Mouse (Mus musculus) embryonic stem cell, embryonic (primary cell): ENCODE data around the gene Spag9.

Experiments
- CTCF ChIA-PET, 4 experiments: fragments of 300-600 bp in 2 of 4; fragments of 350-600 bp in 2 of 4; sonication (Branson Sonifier 250); formaldehyde crosslinking; loops; one replicate each; lab custom pipeline; 2022; ENCODE audit warnings: inconsistent platforms in 2 of 4; lab: Charles Lee
- POLR2A ChIA-PET, 4 experiments: fragments of 300-600 bp in 2 of 4; fragments of 350-600 bp in 2 of 4; sonication (Branson Sonifier 250); formaldehyde crosslinking; loops; one replicate each; lab custom pipeline; 2022; ENCODE audit warnings: antibody characterized with exemption in 4 of 4, inconsistent platforms in 1 of 4; lab: Charles Lee

Gene Spag9

DNA sequence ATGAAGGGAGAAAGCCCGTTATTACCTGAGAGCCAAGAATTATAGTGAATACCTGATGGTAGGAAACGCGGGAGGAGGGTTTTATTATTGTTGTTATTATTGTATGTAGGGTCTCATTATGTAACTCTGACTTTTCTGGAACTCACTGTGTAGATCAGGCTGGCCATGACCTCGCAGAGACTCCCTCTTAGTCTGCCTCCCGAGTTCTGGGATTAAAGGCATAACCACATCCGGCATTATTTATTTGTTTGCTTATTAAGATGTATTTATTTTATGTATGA lies 27.1 kb upstream of the Spag9 start:
- ChIA-PET POLR2A (interaction anchor here in 3 of 4 experiments (0.6 to 13.5 kb wide), 36 partner anchors 9 to 612 kb away, joined by 3 to 166 read pairs (median 6); partner anchors contain the start of genes Nme2 (in 3 of the 3), Tob1 (in 3 of the 3), Spag9 (in 2 of the 3) and Ankrd40 (in 1 of the 3)), CTCF (interaction anchor here in 3 of 4 experiments (0.6 to 1.9 kb wide), 20 partner anchors 10 to 553 kb away, joined by 3 to 9 read pairs (median 3); partner anchors contain the start of genes Mycbpap (in 1 of the 3) and Nme2 (in 1 of the 3))

DNA sequence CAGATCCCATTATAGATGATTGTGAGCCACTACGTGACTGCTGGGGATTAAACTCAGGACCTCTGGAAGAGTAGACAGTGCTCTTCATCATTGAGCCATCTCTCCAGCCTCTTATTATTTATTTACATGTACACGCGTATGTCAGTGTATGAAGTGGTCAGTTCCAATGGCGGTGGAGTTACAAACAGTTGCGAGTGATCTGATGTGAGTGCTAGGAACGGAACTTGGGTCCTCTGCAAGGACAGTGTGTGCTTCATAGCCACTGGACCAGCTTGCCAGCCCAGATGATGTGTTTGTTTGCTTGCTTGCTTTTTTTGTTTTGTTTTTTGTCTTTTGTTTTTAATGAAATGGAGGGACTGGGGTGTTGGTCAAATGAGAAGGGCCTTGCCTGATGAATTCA lies 26.7 kb upstream of the Spag9 start:
- ChIA-PET CTCF (interaction anchor here in 2 of 4 experiments (0.7 to 1.8 kb wide), 5 partner anchors 13 to 162 kb away, joined by 3 to 8 read pairs (median 3); partner anchors contain the start of gene Nme2 (in 1 of the 2)), POLR2A (interaction anchor here in 3 of 4 experiments (0.6 to 13.5 kb wide), 25 partner anchors 8 to 242 kb away, joined by 3 to 166 read pairs (median 5); partner anchors contain the start of genes Nme2 (in 3 of the 3), Tob1 (in 2 of the 3), Spag9 (in 1 of the 3) and Utp18 (in 1 of the 3))

DNA sequence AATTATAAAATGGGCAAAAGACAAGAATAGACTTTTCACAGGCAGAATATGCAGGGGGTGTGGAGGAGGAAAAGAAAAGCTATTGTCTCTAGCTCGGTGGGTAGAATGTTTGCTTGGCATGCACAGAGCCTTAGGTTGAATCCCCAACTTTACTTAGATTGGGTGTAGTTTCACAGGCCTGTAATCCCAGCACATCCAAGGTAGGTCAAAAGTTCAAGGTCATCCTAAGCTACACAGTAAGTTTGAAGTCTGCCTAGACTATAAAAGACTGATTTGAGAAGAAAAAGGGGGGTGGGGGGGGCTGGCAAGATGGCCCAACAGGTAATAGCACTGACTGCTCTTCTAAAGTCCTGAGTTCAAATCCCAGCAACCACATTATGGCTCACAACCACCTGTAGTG lies 26.1 kb upstream of the Spag9 start:
- ChIA-PET POLR2A (interaction anchor here in 3 of 4 experiments (0.6 to 13.5 kb wide), 31 partner anchors 8 to 431 kb away, joined by 3 to 166 read pairs (median 4); partner anchors contain the start of genes Nme2 (in 2 of the 3), Spag9 (in 1 of the 3), Tob1 (in 1 of the 3) and Utp18 (in 1 of the 3)), CTCF (interaction anchor here (0.5 to 1.1 kb wide), 7 partner anchors 9 to 1017 kb away, joined by 3 to 7 read pairs (median 5); no protein-coding TSS in a partner anchor)

DNA sequence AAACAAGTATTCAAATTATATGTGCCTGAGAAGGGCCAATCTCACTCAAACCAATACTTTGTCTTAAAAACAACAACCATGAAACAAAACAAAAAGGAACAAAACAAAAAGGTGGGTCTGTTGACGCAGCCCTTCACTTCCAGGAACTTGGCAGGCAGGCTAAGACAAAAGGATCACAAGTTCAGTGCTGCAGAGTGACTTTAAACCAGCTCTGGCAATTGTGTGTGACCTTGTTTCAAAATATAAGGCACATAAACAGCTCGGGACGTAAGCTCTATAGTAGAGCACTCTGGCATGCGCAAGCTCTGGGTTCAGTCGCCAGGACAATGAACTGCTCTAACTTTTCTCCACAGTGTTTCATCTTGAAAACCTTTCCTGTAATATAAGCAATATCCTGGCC lies 22.9 kb upstream of the Spag9 start:
- ChIA-PET CTCF (no interaction called here), POLR2A (interaction anchor here in 3 of 4 experiments (0.5 to 4.6 kb wide), 26 partner anchors 8 to 356 kb away, joined by 3 to 31 read pairs (median 4); partner anchors contain the start of genes Tob1 (in 3 of the 3), Ankrd40 (in 1 of the 3), Nme2 (in 1 of the 3) and Spag9 (in 1 of the 3))

DNA sequence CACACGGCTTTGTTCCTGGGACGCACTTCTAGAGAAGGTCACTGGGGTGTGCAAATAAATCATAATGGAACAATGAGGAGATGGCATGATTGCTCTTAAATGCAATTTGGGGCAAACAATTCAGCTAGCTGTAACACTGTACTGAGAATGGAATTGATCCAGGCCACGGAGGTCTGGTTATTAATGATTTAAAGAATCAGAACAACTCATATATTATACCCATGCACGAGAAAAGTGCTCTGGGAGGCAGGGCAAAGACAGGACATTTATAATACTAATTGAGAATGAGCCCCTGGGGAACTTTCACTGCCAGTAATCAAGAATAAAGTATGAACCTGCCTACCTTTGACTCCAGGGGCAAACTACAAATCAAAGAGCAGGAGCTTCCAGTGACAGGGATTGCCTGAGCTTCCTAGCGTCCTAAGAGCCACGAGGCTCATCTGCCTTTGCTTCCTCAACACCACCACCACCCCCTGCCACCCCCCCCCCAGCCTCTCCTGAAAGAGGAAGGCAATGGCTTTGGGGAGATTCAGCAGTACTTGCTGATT lies 16.3 kb upstream of the Spag9 start:
- ChIA-PET POLR2A (interaction anchor here in 1 of 4 experiments (1.8 kb wide), 1 partner anchor 12 kb away, joined by 5 read pairs; the partner anchor contains the start of genes Gm20390 and Nme1), CTCF (interaction anchor here in 2 of 4 experiments (0.6 to 1.0 kb wide), 2 partner anchors 10 to 11 kb away, joined by 3 to 6 read pairs; partner anchors contain the start of genes Gm20390 (in 1 of the 2) and Nme1 (in 1 of the 2))

DNA sequence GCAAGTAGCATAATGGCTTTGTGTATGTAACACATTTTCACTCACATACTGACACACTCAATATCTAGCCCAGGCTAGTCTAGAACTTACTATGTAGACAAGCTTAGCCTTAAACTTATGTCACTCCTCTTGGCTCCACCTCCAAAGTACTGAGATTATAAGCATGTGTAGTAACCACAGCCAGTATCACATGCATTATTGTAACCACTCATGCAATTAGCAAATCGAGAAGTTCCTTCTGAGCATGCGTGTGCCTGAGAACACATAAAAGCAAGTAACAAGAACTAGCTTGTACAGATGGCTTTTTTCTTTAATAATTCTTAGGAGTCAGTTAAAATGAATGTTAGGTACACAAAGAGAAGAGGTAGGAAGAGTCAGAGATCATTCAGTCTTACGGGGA lies 11.3 kb upstream of the Spag9 start:
- ChIA-PET CTCF (no interaction called here), POLR2A (interaction anchor here in 2 of 4 experiments (0.7 to 5.2 kb wide), 6 partner anchors 10 to 105 kb away, joined by 3 to 31 read pairs (median 8); partner anchors contain the start of genes Gm20390 (in 1 of the 2), Nme1 (in 1 of the 2) and Spag9 (in 1 of the 2))

DNA sequence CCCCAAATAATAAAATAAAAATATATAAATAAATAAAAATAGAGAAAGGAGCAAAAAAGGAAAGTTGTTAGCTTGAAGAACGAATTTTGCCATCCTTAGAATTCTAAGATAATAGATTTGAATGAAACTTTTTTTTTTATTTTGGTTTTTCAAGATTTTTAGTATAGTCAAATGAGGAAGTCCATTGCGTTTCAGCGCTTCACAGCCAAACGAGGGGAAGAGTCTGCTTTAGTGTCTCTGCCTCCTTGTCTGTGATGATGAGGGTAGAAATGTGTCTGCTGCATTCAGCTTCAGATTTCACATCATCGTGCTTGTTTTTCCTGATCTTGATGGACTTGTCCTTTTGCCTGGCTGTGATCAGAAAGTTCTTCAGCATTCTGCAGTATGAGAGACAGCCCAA lies 10.6 kb upstream of the Spag9 start:
- POLR2A ChIA-PET, result interaction anchor here in 3 of 4 experiments (0.6 to 5.2 kb wide), 8 partner anchors 10 to 260 kb away, joined by 3 to 31 read pairs (median 4); partner anchors contain the start of genes Gm20390 (in 1 of the 3), Nme1 (in 1 of the 3) and Spag9 (in 1 of the 3)
- CTCF ChIA-PET, result interaction anchor here in 1 of 4 experiments (0.6 kb wide), 1 partner anchor 23 kb away, joined by 3 read pairs; no protein-coding TSS in a partner anchor

DNA sequence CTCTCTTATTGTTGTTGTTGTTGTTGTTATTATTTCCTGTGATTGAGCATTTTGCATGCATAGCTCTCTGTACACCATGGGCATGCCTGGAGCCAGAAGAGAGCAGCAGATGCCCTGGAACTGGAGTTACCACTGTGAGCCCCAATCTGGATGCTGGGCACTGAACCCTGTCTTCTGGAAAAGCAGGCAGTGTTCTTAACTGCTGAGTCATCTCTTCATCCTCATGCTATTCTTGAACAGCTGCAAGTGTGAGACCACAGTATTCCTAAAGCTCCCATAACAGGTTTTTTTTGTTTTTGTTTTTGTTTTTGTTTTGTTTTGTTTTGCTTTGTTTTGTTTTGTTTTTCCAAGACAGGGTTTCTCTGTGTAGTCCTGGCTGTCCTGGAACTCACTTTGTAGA lies 9.6 kb upstream of the Spag9 start:
- ChIA-PET POLR2A (interaction anchor here in 3 of 4 experiments (0.5 to 5.2 kb wide), 12 partner anchors 9 to 363 kb away, joined by 3 to 31 read pairs (median 6); partner anchors contain the start of genes Gm20390 (in 2 of the 3), Nme1 (in 2 of the 3) and Spag9 (in 1 of the 3)), CTCF (interaction anchor here in 3 of 4 experiments (0.6 to 1.2 kb wide), 3 partner anchors 17 to 367 kb away, joined by 3 to 4 read pairs (median 3); no protein-coding TSS in a partner anchor)

DNA sequence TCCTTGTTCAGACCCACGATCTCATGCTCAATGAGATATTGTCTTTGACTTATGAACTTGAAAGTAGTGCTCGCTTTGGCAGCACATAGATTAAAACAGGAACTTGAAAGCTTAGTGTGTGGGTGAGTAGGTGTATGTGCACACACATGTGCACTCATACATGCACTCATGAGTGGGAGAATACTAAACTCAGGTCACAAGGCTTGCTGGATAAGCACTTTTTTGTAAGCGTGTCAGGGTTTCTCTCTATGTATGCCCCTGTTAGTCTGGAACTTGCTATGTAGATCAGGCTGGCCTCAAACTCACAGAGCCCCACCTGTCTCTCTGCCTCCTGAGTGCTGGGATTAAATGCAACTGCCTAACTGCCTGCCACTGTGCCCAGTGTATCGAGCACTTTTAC lies 8.9 kb upstream of the Spag9 start:
- ChIA-PET CTCF (interaction anchor here in 3 of 4 experiments (0.6 to 1.2 kb wide), 3 partner anchors 18 to 366 kb away, joined by 3 to 4 read pairs (median 3); partner anchors contain the start of gene Nme1 (in 1 of the 3)), POLR2A (interaction anchor here in 3 of 4 experiments (0.5 to 5.2 kb wide), 16 partner anchors 8 to 540 kb away, joined by 3 to 31 read pairs (median 5); partner anchors contain the start of genes Gm20390 (in 2 of the 3), Nme1 (in 2 of the 3), Spag9 (in 1 of the 3) and Tob1 (in 1 of the 3))

DNA sequence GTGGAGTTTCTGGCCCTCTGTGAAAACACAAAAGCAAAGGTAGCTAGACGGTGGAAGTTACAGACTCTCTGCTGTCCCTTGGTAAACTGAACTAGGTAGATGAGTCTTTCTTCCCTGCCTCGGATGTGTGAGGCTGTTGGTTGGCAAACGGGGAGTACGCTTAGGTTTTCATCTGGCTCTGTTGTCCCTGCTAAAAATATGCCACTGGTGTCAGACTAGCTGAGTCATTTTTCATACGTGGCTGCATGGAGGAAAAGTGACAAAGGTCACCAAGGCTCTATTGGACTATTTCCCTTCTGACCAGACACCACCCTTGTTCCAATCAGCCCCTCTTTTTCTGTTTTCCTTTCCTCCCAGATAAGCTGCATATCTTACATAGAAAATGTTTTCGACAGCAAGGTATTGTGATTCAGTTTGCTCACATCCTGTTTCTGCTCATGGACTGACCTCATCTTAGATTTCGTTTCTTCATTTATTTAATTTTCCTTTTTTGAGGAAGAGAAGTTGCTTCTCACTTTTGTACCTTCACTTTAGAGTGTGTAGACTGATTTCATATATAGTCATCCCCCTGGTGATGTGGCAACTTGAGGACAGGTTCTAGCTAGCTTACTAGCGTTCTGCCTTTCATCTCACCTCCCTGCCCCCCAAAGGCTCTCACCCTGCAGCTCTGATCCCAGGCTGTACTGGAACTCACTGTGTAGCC lies 8.1 kb upstream of the Spag9 start:
- ChIA-PET CTCF (interaction anchor here in 2 of 4 experiments (0.6 to 0.7 kb wide), 3 partner anchors 19 to 277 kb away, joined by 3 read pairs; partner anchors contain the start of gene Nme1 (in 1 of the 2)), POLR2A (interaction anchor here in 2 of 4 experiments (0.5 to 5.2 kb wide), 13 partner anchors 10 to 540 kb away, joined by 3 to 31 read pairs (median 5); partner anchors contain the start of genes Gm20390 (in 2 of the 2), Nme1 (in 2 of the 2), Nme2 (in 1 of the 2) and Tob1 (in 1 of the 2))

DNA sequence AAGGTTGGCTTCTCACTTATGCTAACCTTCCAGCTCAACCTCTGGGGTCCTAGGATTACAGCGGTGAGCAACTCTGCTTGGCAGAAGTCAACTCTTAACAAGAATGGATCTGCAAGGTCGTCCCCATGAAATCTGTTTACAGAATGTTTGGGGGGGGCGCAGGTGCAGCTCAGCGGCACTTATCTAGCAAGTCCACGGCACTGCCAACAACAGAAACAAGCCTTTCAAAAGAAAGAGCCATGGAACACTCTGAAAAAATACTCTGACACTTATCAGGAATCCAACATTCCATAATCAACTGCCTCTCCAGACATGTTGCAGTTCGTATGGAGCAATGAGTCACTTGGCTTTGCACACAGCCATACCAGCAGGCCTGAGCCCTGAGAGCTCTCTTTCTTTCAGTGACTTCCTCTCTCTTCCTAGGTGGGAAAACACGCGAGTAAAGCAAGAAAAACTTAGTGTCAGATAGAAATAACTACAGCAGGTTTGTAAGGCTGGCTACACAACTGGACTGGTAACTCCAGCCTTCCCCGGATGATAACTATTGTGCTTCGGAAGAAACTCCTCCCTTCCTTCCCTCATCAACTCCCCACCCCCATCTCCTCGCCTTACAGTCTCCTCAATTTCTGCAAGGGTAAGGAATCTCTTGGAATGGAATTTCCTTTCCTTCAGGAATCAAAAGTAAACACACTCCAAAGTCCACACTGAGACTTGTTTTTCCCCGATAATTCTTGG lies 7.4 kb upstream of the Spag9 start:
- CTCF ChIA-PET, result interaction anchor here in 1 of 4 experiments (0.6 kb wide), 2 partner anchors 27 to 277 kb away, joined by 3 read pairs; no protein-coding TSS in a partner anchor

DNA sequence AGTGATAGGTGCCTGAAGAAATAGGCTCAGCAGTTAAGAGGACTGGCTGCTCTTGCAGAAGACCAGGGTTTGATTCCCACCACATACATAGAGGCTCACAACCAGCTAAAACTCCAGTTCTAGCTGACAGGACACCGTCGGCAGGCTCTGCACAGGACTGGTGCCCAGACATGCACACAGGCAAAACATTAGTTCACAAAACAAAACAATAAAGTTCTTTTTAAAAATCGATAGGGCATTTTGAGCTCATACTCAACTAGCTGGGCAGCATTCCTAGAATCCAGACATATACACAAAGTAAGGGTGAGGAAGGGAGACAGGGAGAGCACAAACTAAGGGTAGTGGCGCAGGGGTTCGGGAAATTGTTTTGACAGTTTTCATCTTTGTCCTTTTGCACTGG lies 1.4 kb upstream of the Spag9 start:
- POLR2A ChIA-PET, result interaction anchor here in 3 of 4 experiments (0.7 to 4.1 kb wide), 16 partner anchors 9 to 219 kb away, joined by 3 to 34 read pairs (median 4); partner anchors contain the start of genes Gm20390 (in 3 of the 3), Nme1 (in 3 of the 3), Nme2 (in 1 of the 3) and Tob1 (in 1 of the 3)

More for the DNA sequence above, 7.4 kb upstream of the Spag9 start:
- POLR2A ChIA-PET, result interaction anchor here in 2 of 4 experiments (0.6 to 5.2 kb wide), 11 partner anchors 9 to 223 kb away, joined by 3 to 31 read pairs (median 5); partner anchors contain the start of genes Gm20390 (in 2 of the 2), Nme1 (in 2 of the 2), Nme2 (in 1 of the 2) and Tob1 (in 1 of the 2)

DNA sequence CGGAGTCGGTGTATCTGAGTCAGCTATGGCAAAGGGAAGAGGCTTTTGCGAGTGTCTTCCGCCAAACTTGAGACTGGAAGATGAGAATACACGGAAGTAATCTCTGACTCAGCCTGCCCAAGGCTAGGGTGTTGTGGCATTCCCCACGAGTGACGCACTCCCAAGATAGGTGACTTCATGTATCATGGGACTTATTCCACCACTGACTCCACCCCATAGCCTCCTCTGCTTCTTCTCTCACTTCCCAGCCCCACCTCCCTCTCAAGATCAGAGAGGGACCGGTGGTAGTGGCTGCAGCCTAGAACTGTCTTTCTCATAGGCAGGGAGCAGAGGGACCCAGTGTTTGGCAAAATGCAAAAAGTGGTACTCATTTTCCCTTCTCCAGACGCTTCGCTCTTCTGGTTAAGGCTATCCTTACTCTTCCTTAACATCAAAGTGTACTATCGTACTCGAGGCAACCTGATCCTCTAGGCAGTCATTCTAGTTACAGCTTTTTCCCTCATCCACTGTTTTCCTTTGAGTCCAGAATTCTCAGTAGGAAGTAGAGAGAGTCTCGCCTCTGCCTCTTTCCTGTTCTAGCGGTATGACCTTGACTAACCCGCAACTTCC lies 676 bp upstream of the Spag9 start:
- ChIA-PET POLR2A (interaction anchor here in 3 of 4 experiments (0.5 to 4.1 kb wide), 18 partner anchors 9 to 589 kb away, joined by 3 to 34 read pairs (median 4); partner anchors contain the start of genes Gm20390 (in 3 of the 3), Nme1 (in 3 of the 3), Nme2 (in 1 of the 3) and Tob1 (in 1 of the 3)), CTCF (interaction anchor here in 1 of 4 experiments (1.4 kb wide), 1 partner anchor 27 kb away, joined by 6 read pairs; the partner anchor contains the start of genes Gm20390 and Nme1)

More for the DNA sequence above, 1.4 kb upstream of the Spag9 start:
- CTCF ChIA-PET, result interaction anchor here in 1 of 4 experiments (1.4 kb wide), 1 partner anchor 26 kb away, joined by 6 read pairs; the partner anchor contains the start of genes Gm20390 and Nme1

DNA sequence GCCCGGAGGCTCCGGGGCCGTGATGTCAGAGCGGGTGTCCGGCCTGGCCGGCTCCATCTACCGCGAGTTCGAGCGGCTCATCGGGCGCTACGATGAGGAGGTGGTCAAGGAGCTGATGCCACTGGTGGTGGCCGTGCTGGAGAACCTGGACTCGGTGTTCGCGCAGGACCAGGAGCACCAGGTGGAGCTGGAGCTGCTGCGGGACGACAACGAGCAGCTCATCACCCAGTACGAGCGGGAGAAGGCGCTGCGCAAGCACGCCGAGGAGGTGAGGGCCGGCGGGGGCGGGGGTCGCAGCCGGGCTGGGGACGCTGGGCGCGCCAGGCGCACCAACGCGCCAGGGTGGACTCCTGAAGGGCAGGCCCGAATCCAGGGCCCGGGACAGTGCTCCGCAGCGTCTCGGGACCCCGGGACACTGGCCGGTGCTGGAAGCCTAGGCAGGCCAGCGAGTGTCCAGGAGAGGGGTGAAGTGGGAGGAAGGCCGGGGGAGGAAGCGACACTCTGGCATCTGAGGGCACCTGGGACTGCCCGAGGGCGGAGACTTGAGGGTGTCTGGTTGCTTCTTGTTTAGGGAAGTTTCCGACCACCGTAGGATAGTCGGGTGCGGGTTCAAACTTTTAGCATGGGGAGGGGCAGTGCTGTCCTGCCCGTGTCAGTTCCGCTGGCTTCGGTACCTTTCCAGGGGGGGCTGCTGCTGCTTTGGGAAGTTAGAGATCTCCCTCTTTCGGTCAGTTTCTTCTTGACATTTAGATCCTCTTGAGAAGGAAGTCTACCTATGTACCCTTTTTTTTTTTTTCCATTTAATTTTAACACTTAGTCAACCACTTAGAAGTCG lies 632 bp downstream of the Spag9 start:
- ChIA-PET CTCF (interaction anchor here in 1 of 4 experiments (1.0 kb wide), 1 partner anchor 12 kb away, joined by 3 read pairs; no protein-coding TSS in a partner anchor), POLR2A (interaction anchor here in 3 of 4 experiments (0.6 to 4.1 kb wide), 17 partner anchors 8 to 476 kb away, joined by 3 to 34 read pairs (median 4); partner anchors contain the start of genes Gm20390 (in 2 of the 3), Nme1 (in 2 of the 3), Tob1 (in 2 of the 3) and Ankrd40 (in 1 of the 3))
